Mouse (Mus musculus) left cerebral cortex, postnatal 14 days (tissue): ENCODE results near the gene Ddah2. TPM values are rescaled to one million over a fixed set of nuclear protein-coding genes. Genes with fewer than 3 reads are reported as not detected.
A peak's percentile ranks its signal among the peaks of the same experiment; 100 is the strongest.

Source experiments
- DNase-seq, 2 experiments: peaks; one replicate each; pipeline ENCODE4 v3.0.0; 2021 to 2022; ENCODE audit warnings: low spot score in 2 of 2, mixed read lengths in 1 of 2
- intact Hi-C: fragments of 180-260 bp; cut with DNase I; formaldehyde crosslinking; loops from one replicate; pipeline ENCODE4 v1.15.1; 2025
- long read RNA-seq, 2 experiments: library from polyadenylated mRNA; stranded (forward); transcript quantifications; one replicate each; pipeline ENCODE4 v2.0.0; 2021
- total RNA-seq, 2 experiments: library from RNA; stranded (reverse); gene quantifications; 2 replicates each; pipeline ENCODE4 v1.2.3; 2021

Gene Ddah2
- 10 to 100 TPM; 16.9 to 19.4 TPM for total RNA-seq
- long read RNA-seq, experiment 1, transcript Ddah2-201 (7 exons, 1,342 nt): major isoform, 11 of 20 reads
- long read RNA-seq, experiment 1, partial matches to known transcripts: 3 of 20 reads
- long read RNA-seq, experiment 1, other reads (novel, unspliced or antisense): 4 of 20 reads
- long read RNA-seq, experiment 2, transcript Ddah2-201 (7 exons, 1,342 nt): major isoform, 14 of 23 reads
- long read RNA-seq, experiment 2, partial matches to known transcripts: 2 of 23 reads
- long read RNA-seq, experiment 2, other reads (novel, unspliced or antisense): 7 of 23 reads

- intact Hi-C loops: loop anchor here (1.0 kb wide), 1 partner anchor 38 kb away; no protein-coding TSS in a partner anchor
Measured at GRCm38 (mm10) chr17:35058911-35059892, at the start of gene Ddah2. TSS of gene Ddah2 (plus strand) at chr17:35059035.

GRCm38 (mm10) chr17:35009586-35009985, 49.2 kb upstream of the Ddah2 start:
- intact Hi-C loops: loop anchor here (10.0 kb wide), 1 partner anchor 225 kb away; the partner anchor contains the start of genes Atp6v1g2 and Nfkbil1
- no peak for DNase-seq

More at GRCm38 (mm10) chr17:35058911-35059892, at the start of gene Ddah2:
- DNase-seq: peak; percentile 67 to 79

GRCm38 (mm10) chr17:35011440-35011839, 47.4 kb upstream of the Ddah2 start:
- intact Hi-C loops: no loop called here
- DNase-seq: no peak

GRCm38 (mm10) chr17:35012430-35012829, 46.4 kb upstream of the Ddah2 start:
- intact Hi-C loops: no loop called here
- no peak for DNase-seq

GRCm38 (mm10) chr17:35013221-35013620, 45.6 kb upstream of the Ddah2 start:
- DNase-seq: no peak
- intact Hi-C loops: no loop called here

GRCm38 (mm10) chr17:35015296-35015695, 43.5 kb upstream of the Ddah2 start:
- no peak for DNase-seq
- intact Hi-C loops: no loop called here

- intact Hi-C loops: no loop called here
- no peak for DNase-seq
Measured at GRCm38 (mm10) chr17:35016376-35016775, 42.5 kb upstream of the Ddah2 start, which contains the start of gene Vwa7. TSS of gene Vwa7 (plus strand) at chr17:35016579.

- intact Hi-C loops: no loop called here
Measured at GRCm38 (mm10) chr17:35016791-35017705, 41.8 kb upstream of the Ddah2 start.

GRCm38 (mm10) chr17:35017706-35018030, 41.2 kb upstream of the Ddah2 start:
- no peak for DNase-seq
- intact Hi-C loops: no loop called here

More at GRCm38 (mm10) chr17:35016791-35017705, 41.8 kb upstream of the Ddah2 start:
- DNase-seq: no peak

- intact Hi-C loops: no loop called here
- DNase-seq: no peak
Measured at GRCm38 (mm10) chr17:35018171-35018570, 40.7 kb upstream of the Ddah2 start.

GRCm38 (mm10) chr17:35019894-35020293, 38.9 kb upstream of the Ddah2 start:
- intact Hi-C loops: loop anchor here (2.0 kb wide), 1 partner anchor 87 kb away; no protein-coding TSS in a partner anchor
- DNase-seq: no peak

GRCm38 (mm10) chr17:35020551-35020950, 38.3 kb upstream of the Ddah2 start:
- no peak for DNase-seq
- intact Hi-C loops: loop anchor here (2.0 kb wide), 1 partner anchor 86 kb away; no protein-coding TSS in a partner anchor

- peak; percentile 88 to 89 for DNase-seq
- intact Hi-C loops: loop anchor here (1.0 to 2.0 kb wide), 2 partner anchors 38 to 86 kb away; partner anchors contain the start of gene Ddah2
Measured at GRCm38 (mm10) chr17:35021163-35021808, 37.5 kb upstream of the Ddah2 start.

GRCm38 (mm10) chr17:35021842-35022477, 36.9 kb upstream of the Ddah2 start:
- intact Hi-C loops: loop anchor here (1.0 to 2.0 kb wide), 2 partner anchors 37 to 85 kb away; partner anchors contain the start of gene Ddah2
- no peak for DNase-seq

- DNase-seq: no peak
- intact Hi-C loops: no loop called here
Measured at GRCm38 (mm10) chr17:35022541-35023060, 36.2 kb upstream of the Ddah2 start.

GRCm38 (mm10) chr17:35023221-35023620, 35.6 kb upstream of the Ddah2 start:
- intact Hi-C loops: no loop called here
- DNase-seq: no peak

- intact Hi-C loops: no loop called here
- DNase-seq: no peak
Measured at GRCm38 (mm10) chr17:35023756-35024155, 35.1 kb upstream of the Ddah2 start.

GRCm38 (mm10) chr17:35024261-35024660, 34.6 kb upstream of the Ddah2 start:
- DNase-seq: no peak
- intact Hi-C loops: no loop called here
